Mouse (Mus musculus) intestine, postnatal 0 days (tissue): ENCODE measurements around the gene Msh2. TPM values are rescaled to one million over a fixed set of nuclear protein-coding genes. Genes with fewer than 3 reads are reported as not detected.

ENCODE experiments used
- ATAC-seq: fragments of 200-750 bp; cut with Nextera tagmentation; 2 replicates; pipeline ENCODE4 v1.8.0; 2017; ENCODE audit warnings: mild to moderate bottlenecking, moderate TSS enrichment, moderate library complexity
- H3K27ac ChIP-seq: fragments of 300-500 bp; sonication (generic); 2 replicates; pipeline ENCODE4 v1.5.1; 2014; ENCODE audit warnings: mild to moderate bottlenecking, low read depth, low read length, moderate library complexity
- H3K27me3 ChIP-seq: fragments of 300-500 bp; sonication (generic); replicated peaks from 2 replicates; pipeline ENCODE4 v1.6.1; 2014; ENCODE audit warnings: low read length, mixed read lengths; ENCODE audit not compliant: control insufficient read depth, insufficient read depth
- H3K36me3 ChIP-seq: fragments of 300-500 bp; sonication (generic); 2 replicates; pipeline ENCODE4 v1.6.1; 2014; ENCODE audit warnings: mild to moderate bottlenecking, moderate library complexity; ENCODE audit not compliant: control insufficient read depth, insufficient read depth
- H3K4me1 ChIP-seq: fragments of 300-500 bp; sonication (generic); replicated peaks from 2 replicates; pipeline ENCODE4 v1.6.1; 2014; ENCODE audit warnings: antibody characterized with exemption, low read length, mixed read lengths; ENCODE audit not compliant: control insufficient read depth, insufficient read depth
- H3K4me2 ChIP-seq: fragments of 300-500 bp; sonication (generic); replicated peaks from 2 replicates; pipeline ENCODE4 v1.6.1; 2014; ENCODE audit warnings: low read depth, mild to moderate bottlenecking, moderate library complexity
- H3K4me3 ChIP-seq: fragments of 300-500 bp; sonication (generic); 2 replicates; pipeline ENCODE4 v1.5.1; 2014; ENCODE audit warnings: low read depth, low read length
- H3K9ac ChIP-seq: fragments of 300-500 bp; sonication (generic); 2 replicates; pipeline ENCODE4 v1.6.1; 2014; ENCODE audit warnings: mild to moderate bottlenecking, low read depth, low read length
- H3K9me3 ChIP-seq: fragments of 300-500 bp; sonication (generic); 2 replicates; pipeline ENCODE4 v1.6.1; 2016; ENCODE audit warnings: mixed run types; ENCODE audit not compliant: control insufficient read depth
- CTCF ChIP-seq: sonication (generic); IDR thresholded peaks from 2 replicates; pipeline ENCODE4 v1.5.1; 2016; ENCODE audit warnings: low read depth, mild to moderate bottlenecking, control low read depth, antibody characterized with exemption, moderate library complexity
- WGBS: fragments of 180-500 bp; shearing (Covaris S2); extraction: QIAGEN DNeasy Blood & Tissue Kit; methylation state at CpG from one replicate; pipeline ENCODE4 v1.1.7; 2014; 5-methylcytosine and 5-hydroxymethylcytosine counted together
- polyA plus RNA-seq: library from polyadenylated mRNA; unstranded; fragments of >200 nt; fragmentation: Nextera tagmentation; extraction: Ambion mirVana; gene quantifications from 2 replicates; pipeline ENCODE4 v1.2.1, GENCODE M21; 2015

Msh2 gene
- polyA plus RNA-seq, 1 experiment from 2014 or later = 13.9 TPM

- no peak overlapping the region for H3K4me3 ChIP-seq
- H3K9me3 ChIP-seq = no peaks in the 10 kb centered on the region
- peaks cover 43% of the 10 kb centered on the region for H3K36me3 ChIP-seq
- WGBS = 96% methylated on average over 11 of the region's 11 CpGs
- H3K27me3 ChIP-seq = no peaks in the 10 kb centered on the region
- no peaks in the 10 kb centered on the region for H3K4me1 ChIP-seq
- no peak for TF ChIP-seq CTCF
- no peak overlapping the region for H3K27ac ChIP-seq
- no peak overlapping the region for H3K9ac ChIP-seq
- no peak for ATAC-seq
- no peak overlapping the region for H3K4me2 ChIP-seq
Observed at GRCm38 (mm10) chr17:87695874-87696465, 23.8 kb downstream of the Msh2 start.

GRCm38 (mm10) chr17:87696814-87697213 lies 24.7 kb downstream of the Msh2 start:
- peaks cover 38% of the 10 kb centered on the region for H3K36me3 ChIP-seq
- H3K27me3 ChIP-seq = no peaks in the 10 kb centered on the region
- no peak for ATAC-seq
- no peaks in the 10 kb centered on the region for H3K9me3 ChIP-seq
- no peaks in the 10 kb centered on the region for H3K4me1 ChIP-seq
- no peak overlapping the region for H3K4me2 ChIP-seq
- H3K9ac ChIP-seq = no peak overlapping the region
- TF ChIP-seq CTCF = no peak
- H3K27ac ChIP-seq = no peak overlapping the region
- 87% methylated on average over 6 of the region's 6 CpGs for WGBS
- no peak overlapping the region for H3K4me3 ChIP-seq

GRCm38 (mm10) chr17:87698996-87699765 lies 27.1 kb downstream of the Msh2 start:
- 54% methylated on average over 16 of the region's 16 CpGs for WGBS
- Histone ChIP-seq H3K27me3 (no peaks in the 10 kb centered on the region), H3K27ac (no peak overlapping the region), H3K9ac (no peak overlapping the region), H3K9me3 (no peaks in the 10 kb centered on the region), H3K4me2 (no peak overlapping the region), H3K36me3 (peaks cover 34% of the 10 kb centered on the region), H3K4me3 (no peak overlapping the region), H3K4me1 (no peaks in the 10 kb centered on the region)
- TF ChIP-seq CTCF = no peak
- peak; percentile 45 for ATAC-seq

GRCm38 (mm10) chr17:87700101-87700500 lies 28.0 kb downstream of the Msh2 start:
- no peak overlapping the region for H3K9ac ChIP-seq
- no peak for ATAC-seq
- H3K4me3 ChIP-seq = no peak overlapping the region
- H3K36me3 ChIP-seq = peaks cover 34% of the 10 kb centered on the region
- H3K4me1 ChIP-seq = no peaks in the 10 kb centered on the region
- H3K27me3 ChIP-seq = no peaks in the 10 kb centered on the region
- no peaks in the 10 kb centered on the region for H3K9me3 ChIP-seq
- no peak overlapping the region for H3K4me2 ChIP-seq
- TF ChIP-seq CTCF = no peak
- WGBS = 83% methylated on average over 8 of the region's 8 CpGs
- H3K27ac ChIP-seq = no peak overlapping the region

GRCm38 (mm10) chr17:87724727-87725126 lies 52.6 kb downstream of the Msh2 start:
- no peak for ATAC-seq
- no peaks in the 10 kb centered on the region for H3K9me3 ChIP-seq
- H3K4me3 ChIP-seq = no peak overlapping the region
- no peak overlapping the region for H3K4me2 ChIP-seq
- H3K36me3 ChIP-seq = peaks cover 36% of the 10 kb centered on the region
- H3K9ac ChIP-seq = no peak overlapping the region
- H3K4me1 ChIP-seq = no peaks in the 10 kb centered on the region
- no peak overlapping the region; the same call in 1 of the 2 replicates for H3K27ac ChIP-seq
- TF ChIP-seq CTCF = no peak
- H3K27me3 ChIP-seq = no peaks in the 10 kb centered on the region
- 95% methylated on average over 7 of the region's 7 CpGs for WGBS

- WGBS = 92% methylated on average over 12 of the region's 12 CpGs
- Histone ChIP-seq H3K27ac (no peak overlapping the region), H3K9ac (no peak overlapping the region), H3K4me1 (no peaks in the 10 kb centered on the region), H3K4me2 (no peak overlapping the region), H3K4me3 (no peak overlapping the region), H3K9me3 (no peaks in the 10 kb centered on the region), H3K27me3 (no peaks in the 10 kb centered on the region), H3K36me3 (peaks cover 24% of the 10 kb centered on the region; the same call in 1 of the 2 replicates)
- TF ChIP-seq CTCF = no peak
- no peak for ATAC-seq
Observed at GRCm38 (mm10) chr17:87726489-87727356, 54.6 kb downstream of the Msh2 start.
